Mouse (Mus musculus): Measurements from ENCODE around the gene Upk1a. TPM values are rescaled to one million over a fixed set of nuclear protein-coding genes. Genes with fewer than 3 reads are reported as not detected.

Upk1a gene
- total RNA-seq, 2 experiments from 2014 or later, result 0.20 TPM; not detected in 1

- no peak for DNase-seq (ENCODE audit: extremely low spot score in 1 of 2, low spot score in 1 of 2)
Measured at GRCm38 (mm10) chr7:30604944-30605343, 7.7 kb downstream of the Upk1a start.

DNA sequence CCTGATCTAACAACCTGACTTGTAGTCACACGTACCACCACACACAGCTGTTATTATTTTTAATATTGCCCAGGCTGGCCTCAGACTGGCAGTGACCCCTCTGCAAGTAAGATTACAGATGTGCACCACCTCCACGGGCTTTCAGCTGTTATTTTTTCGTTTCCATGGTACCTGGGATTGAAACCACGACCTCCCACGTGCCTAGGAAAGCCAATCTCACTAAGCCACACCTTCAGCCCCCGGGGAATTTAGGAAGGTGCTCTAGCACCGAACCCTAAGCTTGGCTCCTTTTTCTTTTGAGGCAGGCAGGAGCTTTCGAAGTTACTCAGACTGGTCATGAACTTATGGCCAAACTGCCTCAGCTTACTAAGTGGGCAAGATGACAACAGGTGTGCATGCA lies 8.2 kb downstream of the Upk1a start:
- DNase-seq (ENCODE audit: extremely low spot score in 1 of 2, low spot score in 1 of 2), result no peak

GRCm38 (mm10) chr7:30602583-30602982 lies 10.1 kb downstream of the Upk1a start:
- no peak for DNase-seq (ENCODE audit: extremely low spot score in 1 of 2, low spot score in 1 of 2)

DNA sequence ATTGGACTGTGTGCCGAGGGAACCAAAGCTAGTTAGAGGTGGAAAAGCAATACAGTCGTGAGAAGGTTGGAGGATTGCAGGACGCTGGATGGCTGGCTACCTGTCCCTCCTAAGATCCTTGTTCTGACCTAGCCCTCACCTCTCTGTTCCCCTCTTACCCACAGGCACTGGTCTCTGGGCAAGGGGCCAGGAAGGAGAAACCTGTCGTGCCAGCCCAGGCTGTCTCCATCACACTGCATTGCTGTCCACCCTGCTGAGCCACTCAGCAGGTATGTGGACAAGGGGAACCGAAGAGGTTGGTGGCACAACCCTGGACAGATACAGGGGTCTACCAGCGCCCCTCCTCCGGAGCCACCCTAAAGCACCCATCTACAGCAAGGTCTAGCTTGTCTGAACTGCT lies 12.0 kb downstream of the Upk1a start:
- DNase-seq (ENCODE audit: extremely low spot score in 1 of 2, low spot score in 1 of 2), result no peak

DNA sequence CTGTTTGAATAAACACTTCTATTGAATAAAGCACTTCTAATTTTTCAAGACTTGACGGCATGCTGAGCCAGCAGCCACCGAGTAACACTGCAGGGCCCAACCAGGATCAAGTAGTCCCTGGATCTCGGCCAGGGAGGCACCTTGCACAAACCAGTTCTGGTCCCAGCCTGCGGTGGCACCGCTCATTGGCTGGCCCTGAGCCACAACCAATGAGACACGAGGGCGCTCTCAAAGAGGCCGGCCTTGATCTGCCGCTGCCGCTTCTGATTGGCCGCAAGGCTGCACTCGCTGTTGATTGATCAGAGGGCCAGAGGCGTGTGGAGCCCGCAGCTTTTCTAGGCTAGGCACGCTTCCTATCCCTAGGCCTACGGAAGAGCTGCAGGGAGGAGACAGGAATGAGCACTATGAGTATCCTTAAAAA lies 12.7 kb downstream of the Upk1a start:
- peak; percentile 71 to 79 for DNase-seq (ENCODE audit: extremely low spot score in 1 of 2, low spot score in 1 of 2)

- DNase-seq (ENCODE audit: extremely low spot score in 1 of 2, low spot score in 1 of 2), result no peak
Measured at GRCm38 (mm10) chr7:30598786-30599185, 13.9 kb downstream of the Upk1a start, which contains the start of gene Zbtb32. Gene Zbtb32 (minus strand): TSS chr7:30598909.

DNA sequence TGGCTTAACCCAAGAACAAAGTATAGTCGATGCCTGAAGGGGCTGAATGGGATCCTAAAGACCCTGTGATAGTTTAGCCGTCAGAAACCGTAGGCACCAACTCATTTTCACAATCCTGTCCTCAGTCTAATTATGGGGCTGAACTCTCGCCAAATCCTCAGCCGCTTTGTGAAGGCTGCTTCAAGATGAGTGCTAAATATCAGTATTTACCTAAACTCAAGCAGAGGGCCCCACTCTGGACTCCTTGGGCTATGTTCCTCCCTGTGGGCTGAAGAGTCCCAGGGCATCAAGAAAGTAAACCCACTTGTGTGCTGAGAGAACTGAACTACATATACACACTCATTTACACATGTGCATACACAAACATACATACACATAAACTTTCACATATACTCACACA lies 15.8 kb downstream of the Upk1a start:
- no peak for DNase-seq (ENCODE audit: extremely low spot score in 1 of 2, low spot score in 1 of 2)

DNA sequence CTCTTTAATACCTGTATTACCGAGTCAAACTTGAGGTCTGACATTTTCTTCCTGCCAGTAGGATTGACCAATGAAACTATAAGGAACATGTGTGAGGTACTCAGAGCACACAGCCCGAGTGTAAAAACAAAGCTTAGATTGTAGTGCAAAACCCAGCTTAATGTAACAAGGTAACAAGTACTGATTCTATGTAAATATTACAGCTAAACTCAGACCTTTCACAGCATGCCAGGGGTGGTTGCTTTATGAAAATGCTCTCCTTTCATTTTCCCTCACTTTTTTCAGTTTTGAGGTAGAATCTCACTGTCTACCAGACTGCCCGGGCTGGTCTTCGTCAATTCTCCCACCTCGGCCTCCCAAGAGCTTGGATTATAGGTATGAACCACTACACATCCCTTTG lies 16.6 kb downstream of the Upk1a start:
- DNase-seq (ENCODE audit: extremely low spot score in 1 of 2, low spot score in 1 of 2), result no peak

GRCm38 (mm10) chr7:30594510-30595024 lies 18.1 kb downstream of the Upk1a start:
- no peak for DNase-seq (ENCODE audit: extremely low spot score in 1 of 2, low spot score in 1 of 2)

- DNase-seq (ENCODE audit: extremely low spot score in 1 of 2, low spot score in 1 of 2), result no peak
Measured at GRCm38 (mm10) chr7:30593579-30594509, 18.8 kb downstream of the Upk1a start.

- DNase-seq (ENCODE audit: extremely low spot score in 1 of 2, low spot score in 1 of 2), result no peak
Measured at GRCm38 (mm10) chr7:30592772-30593423, 19.7 kb downstream of the Upk1a start.

DNA sequence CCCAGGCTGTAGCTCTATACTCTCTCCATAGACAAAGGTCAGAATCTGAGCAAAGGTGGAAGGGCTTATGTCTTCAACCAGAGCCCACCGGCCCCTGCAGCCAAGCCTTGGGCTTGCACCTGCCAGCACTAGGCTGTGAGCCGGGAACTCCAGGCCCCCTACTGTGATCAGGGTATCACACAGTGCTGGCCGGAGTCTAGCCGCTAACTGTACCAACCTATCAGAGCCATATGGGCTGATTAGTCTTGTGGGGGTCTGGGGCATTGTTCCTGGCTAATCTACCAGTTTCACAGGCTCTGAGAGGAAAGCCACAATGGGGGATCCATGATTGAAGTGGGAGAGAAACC lies 21.1 kb downstream of the Upk1a start:
- DNase-seq (ENCODE audit: extremely low spot score in 1 of 2, low spot score in 1 of 2), result no peak

- DNase-seq (ENCODE audit: extremely low spot score in 1 of 2, low spot score in 1 of 2), result no peak
Measured at GRCm38 (mm10) chr7:30590927-30591604, 21.6 kb downstream of the Upk1a start.

DNA sequence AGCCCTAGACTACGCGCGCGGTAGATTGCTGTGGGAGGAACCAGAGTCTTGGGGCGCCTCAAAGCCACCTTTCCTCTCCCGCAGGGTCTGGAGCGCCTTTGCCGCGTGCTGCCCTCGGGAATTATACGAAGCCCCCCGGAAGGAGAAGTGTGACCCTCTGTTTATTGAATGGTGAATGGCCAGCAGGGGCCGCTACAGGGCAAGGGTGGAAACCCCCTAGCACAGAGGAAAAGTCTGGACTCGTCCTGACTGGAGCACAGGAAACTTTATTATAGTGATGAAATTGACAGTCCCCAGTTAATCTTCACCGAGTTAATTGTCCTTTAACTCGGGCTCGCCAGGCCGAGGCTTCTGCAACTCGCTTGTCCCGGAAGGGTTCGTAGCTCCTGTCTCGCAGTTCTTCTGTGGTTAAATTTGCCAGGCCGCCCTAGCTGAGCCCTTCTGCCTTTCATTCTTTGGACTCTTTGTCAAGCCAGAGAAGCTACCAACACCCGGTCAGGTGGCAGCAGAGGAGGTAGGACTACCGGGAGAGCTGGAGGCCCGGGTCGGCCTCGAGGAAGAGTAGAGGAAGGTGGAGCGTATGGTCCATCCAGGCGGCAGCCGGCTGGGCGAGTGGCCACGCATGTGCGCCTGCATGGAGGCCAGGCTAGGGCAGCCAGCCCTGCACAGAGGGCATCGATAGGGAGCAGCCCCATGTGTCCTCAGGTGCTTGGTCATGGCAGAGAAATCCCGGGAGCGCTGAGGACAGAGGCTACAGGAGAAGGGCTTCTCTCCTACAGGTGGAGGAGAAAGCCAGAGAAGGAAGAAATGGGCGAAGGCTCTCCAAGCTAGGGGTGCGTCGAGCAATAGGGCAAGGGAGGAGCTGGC lies 23.0 kb downstream of the Upk1a start:
- DNase-seq (ENCODE audit: extremely low spot score in 1 of 2, low spot score in 1 of 2), result peak; percentile 83 to 90

DNA sequence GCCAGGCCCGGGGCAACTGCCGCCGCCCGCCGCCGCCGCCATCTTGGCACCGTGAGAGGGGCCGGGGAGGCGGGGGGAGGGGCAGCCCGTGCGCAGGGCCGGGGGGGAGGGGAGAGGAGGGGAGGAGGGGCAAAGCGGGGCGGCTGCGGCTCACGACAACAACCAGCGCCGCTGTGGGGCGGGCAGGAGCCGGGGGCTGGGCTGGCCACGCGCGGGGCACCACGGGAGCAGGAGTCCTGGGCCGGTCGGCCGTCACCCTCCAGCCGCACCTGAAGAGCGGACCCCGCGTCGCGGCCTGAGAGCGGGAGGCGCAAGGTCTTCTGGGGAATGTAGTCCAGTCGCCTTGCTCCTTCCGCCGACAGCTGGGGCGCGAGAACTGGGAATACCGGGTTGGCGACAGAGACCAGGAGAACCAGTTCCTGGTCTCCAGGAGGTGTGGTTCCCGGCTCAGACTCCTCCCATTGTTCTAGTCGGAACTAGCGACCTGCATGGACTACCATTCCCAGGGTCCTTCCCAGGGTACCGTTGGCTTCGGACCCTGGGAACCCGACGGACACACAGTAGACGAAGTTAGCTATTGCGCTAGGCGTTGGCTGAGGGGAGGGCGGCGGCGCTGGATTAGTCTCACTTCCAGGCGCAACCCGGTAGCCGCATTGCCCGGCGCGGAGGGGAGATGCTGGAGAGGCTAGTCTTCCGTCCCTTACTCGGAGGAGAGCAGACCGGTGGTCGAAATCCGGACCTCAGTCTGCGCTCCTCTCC lies 23.8 kb downstream of the Upk1a start, which contains the start of gene Kmt2b:
TSS of gene Kmt2b (minus strand) at position 51 of the 759 bp plus-strand sequence.
- DNase-seq (ENCODE audit: extremely low spot score in 1 of 2, low spot score in 1 of 2), result peak; percentile 78 to 96

- DNase-seq (ENCODE audit: extremely low spot score in 1 of 2, low spot score in 1 of 2), result peak; percentile 43 to 66
Measured at GRCm38 (mm10) chr7:30587842-30588667, 24.6 kb downstream of the Upk1a start.

DNA sequence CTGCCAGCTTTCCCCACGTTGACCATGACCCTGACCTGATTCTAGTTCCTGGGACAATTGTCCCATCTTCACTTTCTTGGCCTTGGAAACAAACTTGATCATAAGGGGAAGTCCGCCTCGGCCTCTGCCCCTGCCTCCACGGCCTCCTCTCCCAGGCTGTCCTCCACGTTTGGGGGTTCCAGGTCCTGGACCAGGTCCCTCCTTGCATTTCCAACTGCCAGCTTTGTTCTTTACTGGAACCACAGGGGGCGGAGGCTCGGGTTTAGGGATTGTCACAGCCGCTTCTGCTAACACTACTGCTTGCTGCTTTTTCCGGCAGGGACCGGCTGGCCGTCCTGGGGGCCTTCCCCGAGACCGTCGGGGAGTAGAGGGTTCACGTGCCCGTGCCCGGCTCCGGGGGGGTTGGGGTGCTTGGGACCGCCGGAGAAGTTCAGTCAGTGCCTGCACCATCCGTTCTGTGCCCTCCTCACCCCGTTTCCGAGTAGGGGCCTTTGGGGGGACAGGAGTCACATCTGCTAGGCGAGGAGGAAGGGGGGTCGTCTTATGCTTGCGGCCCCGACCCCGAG lies 26.1 kb downstream of the Upk1a start:
- DNase-seq (ENCODE audit: extremely low spot score in 1 of 2, low spot score in 1 of 2), result no peak

- no peak for DNase-seq (ENCODE audit: extremely low spot score in 1 of 2, low spot score in 1 of 2)
Measured at GRCm38 (mm10) chr7:30585170-30585569, 27.5 kb downstream of the Upk1a start.
